Mouse (Mus musculus) heart, embryonic 12.5 days (tissue): ENCODE measurements around the gene Arhgap45. TPM values are rescaled to one million over a fixed set of nuclear protein-coding genes. Genes with fewer than 3 reads are reported as not detected.
A peak's percentile ranks its signal among the peaks of the same experiment; 100 is the strongest.

Experiments
- ATAC-seq: fragments of 200-750 bp; cut with Nextera tagmentation; 2 replicates; pipeline ENCODE4 v1.8.0; 2017; ENCODE audit warnings: moderate TSS enrichment, moderate library complexity; ENCODE audit not compliant: insufficient number of reproducible peaks, low FRiP score
- H3K27ac ChIP-seq: fragments of 300-500 bp; sonication (generic); 2 replicates; pipeline ENCODE4 v1.5.1; 2016; ENCODE audit warnings: mild to moderate bottlenecking, moderate library complexity; ENCODE audit not compliant: poor library complexity, severe bottlenecking
- H3K27me3 ChIP-seq: fragments of 300-500 bp; sonication (generic); replicated peaks from 2 replicates; pipeline ENCODE4 v1.6.1; 2016; ENCODE audit warnings: mild to moderate bottlenecking, moderate library complexity
- H3K36me3 ChIP-seq: fragments of 300-500 bp; sonication (generic); 2 replicates; pipeline ENCODE4 v1.6.1; 2016; ENCODE audit warnings: mild to moderate bottlenecking, moderate library complexity
- H3K4me1 ChIP-seq: fragments of 300-500 bp; sonication (generic); replicated peaks from 2 replicates; pipeline ENCODE4 v1.6.1; 2016; ENCODE audit warnings: mild to moderate bottlenecking
- H3K4me2 ChIP-seq: fragments of 300-500 bp; sonication (generic); 2 replicates; pipeline ENCODE4 v1.6.1; 2016; ENCODE audit warnings: mild to moderate bottlenecking, moderate library complexity
- H3K4me3 ChIP-seq: fragments of 300-500 bp; sonication (generic); 2 replicates; pipeline ENCODE4 v1.5.1; 2016; ENCODE audit warnings: mild to moderate bottlenecking
- H3K9ac ChIP-seq: fragments of 300-500 bp; sonication (generic); 2 replicates; pipeline ENCODE4 v1.6.1; 2016; ENCODE audit warnings: mild to moderate bottlenecking, moderate library complexity
- H3K9me3 ChIP-seq: fragments of 300-500 bp; sonication (generic); replicated peaks from 2 replicates; pipeline ENCODE4 v1.6.1; 2016; ENCODE audit warnings: mild to moderate bottlenecking, moderate library complexity
- WGBS: fragments of 180-500 bp; shearing (Covaris S2); methylation state at CpG from one replicate; pipeline ENCODE4 v1.1.7; 2016; 5-methylcytosine and 5-hydroxymethylcytosine counted together
- polyA plus RNA-seq: library from polyadenylated mRNA; unstranded; fragments of >200 nt; fragmentation: Nextera tagmentation; extraction: Ambion mirVana; gene quantifications from 2 replicates; pipeline ENCODE4 v1.2.1, GENCODE M21; 2016

Gene Arhgap45
- polyA plus RNA-seq, 1 experiment from 2014 or later, result 7.5 TPM

DNA sequence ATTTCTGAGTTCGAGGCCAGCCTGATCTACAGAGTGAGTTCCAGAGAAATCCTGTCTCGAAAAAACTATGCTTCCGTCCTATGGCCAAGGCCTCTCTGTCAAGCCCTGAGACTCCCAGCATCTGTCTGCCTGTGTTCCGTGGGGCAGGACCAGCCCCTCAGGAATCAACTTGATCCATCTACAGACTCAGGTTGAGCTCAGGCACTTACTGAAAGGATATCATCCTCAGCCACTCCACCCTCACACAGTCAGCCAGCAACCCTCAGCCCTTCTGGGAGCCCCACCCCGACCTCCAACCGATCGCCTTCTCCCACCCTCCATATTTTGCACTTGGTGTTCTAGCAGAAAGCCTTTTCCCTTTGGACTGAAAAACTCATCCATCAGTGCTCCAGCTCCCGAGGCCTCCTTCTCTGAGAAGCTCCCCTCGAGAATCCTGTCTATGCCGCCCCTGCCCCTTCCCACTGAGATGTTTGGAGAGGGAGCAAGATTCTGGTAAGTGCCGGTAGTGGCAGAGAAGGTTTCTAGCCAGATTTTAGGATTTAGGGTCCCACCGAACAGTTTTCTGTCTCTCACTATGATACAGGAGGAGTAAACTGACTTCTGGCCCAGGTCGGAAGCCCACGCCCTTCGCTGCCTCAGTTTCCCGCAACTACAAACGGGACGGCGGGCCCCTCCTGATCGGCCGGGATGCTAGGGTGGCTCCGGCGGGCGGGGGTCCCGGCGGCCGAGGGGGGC is 28.5 kb upstream of the Arhgap45 start:
- peaks cover 23% of the 10 kb centered on the region for H3K36me3 ChIP-seq
- 8% methylated on average over 27 of the region's 27 CpGs for WGBS
- no peak for ATAC-seq
- peaks cover 12% of the 10 kb centered on the region; the same call in 1 of the 2 replicates for H3K9me3 ChIP-seq
- H3K4me2 ChIP-seq, result peak overlapping the region; percentile 90
- peak overlapping the region; percentile 82 for H3K4me3 ChIP-seq
- no peaks in the 10 kb centered on the region for H3K27me3 ChIP-seq
- peaks cover 54% of the 10 kb centered on the region for H3K4me1 ChIP-seq
- peak overlapping the region; percentile 94 for H3K27ac ChIP-seq
- H3K9ac ChIP-seq, result peak overlapping the region; percentile 89

GRCm38 (mm10) chr10:79988506-79989271 is 27.8 kb upstream of the Arhgap45 start, which contains the start of gene Cnn2:
TSS of gene Cnn2 (plus strand) at chr10:79988584.
- H3K4me2 ChIP-seq, result peak within 1 kb of the TSS; percentile 90
- peak within 1 kb of the TSS; percentile 89 for H3K9ac ChIP-seq
- under 1% methylated on average over 59 of the region's 59 CpGs for WGBS
- peaks cover 46% of the 10 kb centered on the region for H3K4me1 ChIP-seq
- ATAC-seq, result peak; percentile 7; the same call in 1 of the 2 replicates
- peak within 1 kb of the TSS; percentile 94 for H3K27ac ChIP-seq
- H3K36me3 ChIP-seq, result peaks cover 31% of the 10 kb centered on the region
- H3K27me3 ChIP-seq, result no peaks in the 10 kb centered on the region
- H3K9me3 ChIP-seq, result peaks cover 12% of the 10 kb centered on the region; the same call in 1 of the 2 replicates
- H3K4me3 ChIP-seq, result peak within 1 kb of the TSS; percentile 82

DNA sequence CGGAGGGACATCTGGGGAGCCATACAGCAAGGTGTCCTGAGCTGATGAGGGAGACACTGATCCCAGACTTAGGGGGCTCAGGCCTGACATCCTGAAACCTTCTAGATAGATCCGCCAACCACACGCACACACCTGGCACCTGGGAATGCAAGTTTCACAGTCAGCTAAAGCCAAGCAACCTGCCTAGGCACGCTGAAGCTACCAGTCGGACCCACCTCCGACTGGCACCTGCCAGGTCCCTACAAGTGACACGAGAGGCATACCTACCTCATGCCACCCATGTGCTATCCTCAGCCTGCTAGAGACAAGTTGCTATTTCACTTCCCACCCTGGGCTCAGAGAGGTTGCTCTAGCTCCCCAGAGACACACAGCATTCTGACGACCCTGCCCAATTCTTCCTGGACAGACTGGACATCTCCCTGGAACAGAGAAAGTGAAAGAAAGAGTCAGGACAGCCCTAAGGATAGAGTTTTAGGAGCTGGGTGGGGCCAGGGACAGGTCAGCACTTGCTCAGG is 27.1 kb upstream of the Arhgap45 start:
- no peak for ATAC-seq
- Histone ChIP-seq H3K4me1 (peaks cover 48% of the 10 kb centered on the region), H3K9ac (peak overlapping the region; percentile 89)

DNA sequence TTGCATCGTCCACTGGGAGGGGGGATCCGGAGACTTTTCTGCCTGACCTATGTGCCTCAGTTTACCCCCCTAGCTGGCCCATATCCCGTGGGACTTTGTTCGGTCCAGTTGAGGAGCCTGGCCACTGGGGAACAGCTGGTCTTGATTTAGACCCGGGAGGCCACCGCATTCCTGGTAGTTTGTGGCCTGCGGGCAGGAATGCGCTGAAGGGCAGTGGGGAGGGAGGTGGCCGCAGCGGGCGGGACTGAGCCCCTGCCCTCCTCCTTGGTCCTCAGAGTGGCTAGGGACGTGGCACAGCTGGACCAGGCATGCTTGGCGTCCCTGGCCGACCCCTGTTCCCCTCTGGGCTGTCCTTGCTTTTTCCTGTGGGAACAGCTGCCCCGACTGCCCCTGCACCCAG is 26.6 kb upstream of the Arhgap45 start:
- Histone ChIP-seq H3K4me3 (peak overlapping the region; percentile 82), H3K27me3 (no peaks in the 10 kb centered on the region), H3K9me3 (peaks cover 12% of the 10 kb centered on the region; the same call in 1 of the 2 replicates), H3K9ac (peak overlapping the region; percentile 89), H3K4me1 (peaks cover 49% of the 10 kb centered on the region), H3K36me3 (peaks cover 43% of the 10 kb centered on the region), H3K4me2 (peak overlapping the region; percentile 90), H3K27ac (peak overlapping the region; percentile 94)
- ATAC-seq, result no peak
- WGBS, result 12% methylated on average over 15 of the region's 15 CpGs

More for the DNA sequence above, 27.1 kb upstream of the Arhgap45 start:
- Histone ChIP-seq H3K27me3 (no peaks in the 10 kb centered on the region), H3K36me3 (peaks cover 37% of the 10 kb centered on the region), H3K27ac (peak overlapping the region; percentile 94), H3K4me2 (peak overlapping the region; percentile 90), H3K9me3 (peaks cover 12% of the 10 kb centered on the region; the same call in 1 of the 2 replicates), H3K4me3 (peak overlapping the region; percentile 82)
- 27% methylated on average over 8 of the region's 8 CpGs for WGBS

GRCm38 (mm10) chr10:79991099-79991498 is 25.4 kb upstream of the Arhgap45 start:
- H3K27ac ChIP-seq, result no peak overlapping the region
- H3K4me2 ChIP-seq, result peak overlapping the region; percentile 37
- no peak for ATAC-seq
- 72% methylated on average over 12 of the region's 12 CpGs for WGBS
- peaks cover 43% of the 10 kb centered on the region for H3K4me1 ChIP-seq
- H3K36me3 ChIP-seq, result peaks cover 49% of the 10 kb centered on the region
- no peaks in the 10 kb centered on the region for H3K27me3 ChIP-seq
- no peak overlapping the region for H3K4me3 ChIP-seq
- H3K9ac ChIP-seq, result no peak overlapping the region
- H3K9me3 ChIP-seq, result peaks cover 12% of the 10 kb centered on the region; the same call in 1 of the 2 replicates

DNA sequence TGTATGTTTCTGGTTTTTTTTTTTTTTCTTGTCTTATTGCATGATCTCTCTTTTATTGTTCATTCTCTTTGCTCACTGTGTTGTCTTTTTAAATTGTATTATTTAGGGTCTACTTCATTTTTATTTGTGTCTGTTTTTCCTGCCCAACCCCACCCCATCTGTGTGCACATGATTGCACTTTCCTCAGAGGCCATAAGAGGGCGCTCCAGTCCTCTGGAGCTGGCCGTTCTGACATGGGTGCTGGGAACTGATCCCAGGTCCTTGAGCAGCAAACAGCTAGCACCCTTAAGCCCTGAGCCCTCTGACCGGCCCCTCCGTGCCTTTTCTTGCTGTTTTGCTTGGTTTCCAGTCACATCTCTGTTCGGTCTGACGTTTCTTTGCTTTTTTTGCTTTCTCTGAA is 24.9 kb upstream of the Arhgap45 start:
- WGBS, result 88% methylated on average over 6 of the region's 6 CpGs
- Histone ChIP-seq H3K9me3 (peaks cover 12% of the 10 kb centered on the region; the same call in 1 of the 2 replicates), H3K27me3 (no peaks in the 10 kb centered on the region), H3K4me2 (no peak overlapping the region), H3K4me3 (no peak overlapping the region), H3K9ac (no peak overlapping the region), H3K27ac (no peak overlapping the region), H3K4me1 (peaks cover 39% of the 10 kb centered on the region), H3K36me3 (peaks cover 49% of the 10 kb centered on the region)
- ATAC-seq, result no peak

DNA sequence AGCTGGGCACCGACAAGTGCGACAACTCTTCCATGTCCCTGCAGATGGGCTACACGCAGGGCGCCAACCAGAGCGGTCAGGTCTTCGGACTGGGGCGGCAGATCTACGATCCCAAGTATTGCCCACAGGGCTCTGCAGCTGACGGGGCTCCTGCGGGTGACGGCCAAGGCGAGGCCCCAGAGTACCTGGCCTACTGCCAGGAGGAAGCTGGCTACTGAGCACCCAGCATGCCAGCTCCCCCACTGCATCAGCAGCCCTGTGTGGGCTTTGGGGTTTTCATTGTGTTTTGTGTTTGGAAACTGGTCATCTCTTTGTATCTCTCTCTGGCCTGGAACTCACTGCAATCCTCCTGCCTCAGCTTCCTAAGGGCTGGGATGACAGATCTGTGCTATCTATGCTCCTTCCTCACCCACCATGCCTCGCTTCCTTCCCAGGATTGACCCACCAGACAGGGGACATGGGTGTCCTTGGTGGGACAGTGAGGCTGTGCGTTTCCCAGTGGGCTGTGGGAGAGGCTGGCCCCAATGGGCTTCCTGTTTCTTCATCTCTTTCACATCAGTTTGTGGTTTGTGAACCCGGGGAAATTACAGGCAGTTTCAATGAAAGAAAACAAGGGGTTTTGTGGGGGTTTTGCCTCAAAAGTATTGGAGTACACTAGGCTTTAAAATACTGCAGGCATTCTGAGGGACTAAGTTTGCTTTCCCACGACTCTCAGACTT is 21.9 kb upstream of the Arhgap45 start:
- no peak overlapping the region for H3K27ac ChIP-seq
- peaks cover 49% of the 10 kb centered on the region for H3K36me3 ChIP-seq
- 86% methylated on average over 16 of the region's 16 CpGs for WGBS

GRCm38 (mm10) chr10:79995636-79996035 is 20.8 kb upstream of the Arhgap45 start:
- 74% methylated on average over 1 of the region's 1 CpGs for WGBS
- ATAC-seq, result no peak
- H3K4me2 ChIP-seq, result no peak overlapping the region
- no peak overlapping the region for H3K4me3 ChIP-seq
- H3K9ac ChIP-seq, result no peak overlapping the region
- H3K36me3 ChIP-seq, result peaks cover 48% of the 10 kb centered on the region
- H3K27ac ChIP-seq, result no peak overlapping the region; the same call in 1 of the 2 replicates
- peaks cover 16% of the 10 kb centered on the region for H3K27me3 ChIP-seq
- peaks cover 26% of the 10 kb centered on the region for H3K4me1 ChIP-seq
- peaks cover 12% of the 10 kb centered on the region; the same call in 1 of the 2 replicates for H3K9me3 ChIP-seq

More for the DNA sequence above, 21.9 kb upstream of the Arhgap45 start:
- no peak for ATAC-seq
- H3K9me3 ChIP-seq, result peaks cover 12% of the 10 kb centered on the region; the same call in 1 of the 2 replicates
- peaks cover 12% of the 10 kb centered on the region for H3K27me3 ChIP-seq
- H3K9ac ChIP-seq, result no peak overlapping the region
- peaks cover 34% of the 10 kb centered on the region for H3K4me1 ChIP-seq
- no peak overlapping the region for H3K4me2 ChIP-seq
- H3K4me3 ChIP-seq, result no peak overlapping the region

DNA sequence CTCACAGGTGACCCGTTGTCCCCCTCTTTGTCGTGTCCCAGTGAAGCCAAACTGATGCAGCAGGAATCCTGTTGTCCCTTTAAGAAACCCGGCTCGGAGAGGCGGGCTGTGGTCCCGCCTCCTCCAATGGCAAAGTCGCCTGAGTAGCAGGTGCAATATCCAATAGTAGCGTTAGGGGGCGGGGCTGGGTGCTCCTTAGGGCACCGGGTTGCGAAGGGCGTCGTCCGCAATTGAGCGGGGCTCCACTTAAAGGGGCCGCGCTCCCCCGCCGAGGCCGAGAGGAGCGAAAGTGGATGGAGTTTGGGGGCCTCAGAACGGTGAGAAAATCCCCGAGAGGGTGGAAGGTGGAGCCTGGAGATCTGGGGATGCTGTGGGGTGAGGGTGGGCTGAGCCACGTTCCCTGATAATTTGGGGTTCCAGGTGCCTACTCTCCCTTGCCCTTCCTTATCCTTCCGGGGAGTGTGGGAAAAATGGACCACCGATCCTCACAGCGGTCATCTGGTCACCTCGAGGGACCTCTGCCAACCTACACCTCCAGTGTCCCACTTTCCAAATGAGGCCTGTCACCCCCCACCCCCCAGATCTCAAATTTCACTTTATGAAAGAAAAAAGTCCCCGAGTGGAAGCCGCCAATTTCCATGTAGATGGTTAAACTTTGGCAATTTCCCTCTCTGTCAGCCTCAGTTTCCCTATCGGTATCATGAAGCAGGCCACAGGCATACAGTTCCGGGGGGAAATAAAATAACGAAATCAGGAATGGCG is 20.0 kb upstream of the Arhgap45 start, which contains the start of gene Abca7:
TSS of gene Abca7 (plus strand) at position 223 of the 762 bp plus-strand sequence.
- Histone ChIP-seq H3K27ac (peak within 1 kb of the TSS; percentile 61), H3K9ac (peak within 1 kb of the TSS; percentile 75), H3K4me3 (peak within 1 kb of the TSS; percentile 61), H3K4me2 (peak within 1 kb of the TSS; percentile 93), H3K27me3 (peaks cover 22% of the 10 kb centered on the region), H3K36me3 (peaks cover 40% of the 10 kb centered on the region), H3K4me1 (peaks cover 20% of the 10 kb centered on the region), H3K9me3 (peaks cover 8% of the 10 kb centered on the region; the same call in 1 of the 2 replicates)
- ATAC-seq, result peak; percentile 88
- WGBS, result under 1% methylated on average over 34 of the region's 34 CpGs
